Mouse (Mus musculus): ENCODE results near the gene Nup62.

- no peak for TF ChIP-seq CTCF (IDR thresholded peaks at IDR 0.05; ENCODE audit: low read depth, low read length)
- no peak for TF ChIP-seq GATA1 (IDR thresholded peaks at IDR 0.05; ENCODE audit: borderline replicate concordance, low read length)
- no peak for TF ChIP-seq GATA2 (IDR thresholded peaks at IDR 0.05; ENCODE audit: borderline replicate concordance, low read depth, low read length)
Observed at GRCm38 (mm10) chr7:44846804-44847203, 30.9 kb downstream of the Nup62 start.
